Mouse (Mus musculus): ENCODE results near the gene 1600014C10Rik. TPM values are rescaled to one million over a fixed set of nuclear protein-coding genes. Genes with fewer than 3 reads are reported as not detected.

The 1600014C10Rik gene
- polyA plus RNA-seq (2014; fragmentation: Illumina TruSeq; extraction: RNeasy Lipid Tissue Mini Kit (QIAGEN cat#74804); ENCODE audit: low read depth, low replicate concordance), result 32.2 TPM

DNA sequence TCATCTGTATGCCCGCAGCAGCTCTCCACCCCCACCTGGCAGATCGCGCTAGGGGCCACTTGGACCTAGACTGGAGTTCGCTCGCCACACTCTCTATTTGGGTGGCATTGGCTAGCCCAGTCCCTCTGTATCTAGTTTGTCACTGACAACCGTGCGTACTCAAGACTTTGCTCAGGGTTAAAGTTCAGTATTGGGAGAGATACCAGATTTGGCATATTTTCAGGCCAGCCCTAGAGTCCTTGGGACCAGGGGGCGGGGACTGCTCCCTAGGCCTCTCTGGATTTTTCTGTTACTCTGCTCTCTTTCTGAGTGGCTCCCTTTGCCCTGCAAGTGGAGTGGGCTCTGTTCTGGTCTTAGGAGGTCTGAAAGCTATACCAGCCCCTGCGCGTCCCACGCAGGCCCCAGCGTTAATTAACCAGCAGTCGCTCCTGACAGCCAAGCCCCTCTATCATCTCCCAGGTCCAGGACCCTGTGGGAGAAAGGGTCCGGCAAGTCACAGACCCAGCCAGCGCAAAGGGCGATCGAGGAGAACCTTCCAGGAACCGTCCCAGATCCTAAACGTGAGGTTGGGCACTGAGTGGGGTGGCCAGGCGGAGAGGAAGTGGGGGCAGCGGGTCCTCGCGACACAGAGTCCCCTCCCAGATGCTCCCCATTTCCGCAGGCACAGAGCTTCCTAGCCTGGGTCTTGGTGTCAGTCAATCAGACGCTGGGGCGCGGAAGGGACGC is at the start of gene 1600014C10Rik:
1600014C10Rik (plus strand) TSS at position 256 of the 726 bp plus-strand sequence.

DNA sequence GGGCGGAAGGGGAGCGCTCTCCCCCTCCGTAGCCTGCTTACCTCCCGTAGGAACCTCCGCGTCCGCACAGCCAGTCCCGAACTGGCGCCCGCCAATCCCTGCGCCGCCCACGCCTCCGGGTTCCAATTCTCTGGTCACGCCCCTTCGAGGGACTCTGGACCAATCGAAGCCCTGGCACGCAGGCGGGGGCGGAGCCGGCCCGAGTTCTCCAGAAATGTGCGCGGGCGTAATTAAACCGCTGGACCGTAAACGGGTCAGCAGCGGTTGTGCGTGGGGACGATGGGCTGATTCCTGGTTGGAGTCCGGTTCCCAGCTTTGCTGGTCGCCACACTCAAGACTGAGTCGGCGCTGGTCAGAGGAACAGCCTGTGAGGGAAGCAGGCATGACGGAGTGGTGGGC is 44.9 kb downstream of the 1600014C10Rik start, which contains the start of gene Plekhf1:
Plekhf1 (minus strand) TSS at position 117 of the 399 bp plus-strand sequence.

Other genes with a start within 250 kb of the 1600014C10Rik start
- 200 TPM for gene Uri1, start 159.7 kb upstream of the 1600014C10Rik start, polyA plus RNA-seq (2014; fragmentation: Illumina TruSeq; extraction: RNeasy Lipid Tissue Mini Kit (QIAGEN cat#74804); ENCODE audit: low read depth, low replicate concordance)
- gene Ccne1, start 75.7 kb upstream of the 1600014C10Rik start, polyA plus RNA-seq (2014; fragmentation: Illumina TruSeq; extraction: RNeasy Lipid Tissue Mini Kit (QIAGEN cat#74804); ENCODE audit: low read depth, low replicate concordance), result 4.0 TPM
- 0.12 TPM for gene Plekhf1, start 44.8 kb downstream of the 1600014C10Rik start, polyA plus RNA-seq (2014; fragmentation: Illumina TruSeq; extraction: RNeasy Lipid Tissue Mini Kit (QIAGEN cat#74804); ENCODE audit: low read depth, low replicate concordance)
- 50.7 TPM for gene Pop4, start 88.2 kb downstream of the 1600014C10Rik start, polyA plus RNA-seq (2014; fragmentation: Illumina TruSeq; extraction: RNeasy Lipid Tissue Mini Kit (QIAGEN cat#74804); ENCODE audit: low read depth, low replicate concordance)

Measured in adrenal gland, adult 10 weeks (tissue).